12 mouse cellular contexts compared by ENCODE assay signal in the genomic region with DNA sequence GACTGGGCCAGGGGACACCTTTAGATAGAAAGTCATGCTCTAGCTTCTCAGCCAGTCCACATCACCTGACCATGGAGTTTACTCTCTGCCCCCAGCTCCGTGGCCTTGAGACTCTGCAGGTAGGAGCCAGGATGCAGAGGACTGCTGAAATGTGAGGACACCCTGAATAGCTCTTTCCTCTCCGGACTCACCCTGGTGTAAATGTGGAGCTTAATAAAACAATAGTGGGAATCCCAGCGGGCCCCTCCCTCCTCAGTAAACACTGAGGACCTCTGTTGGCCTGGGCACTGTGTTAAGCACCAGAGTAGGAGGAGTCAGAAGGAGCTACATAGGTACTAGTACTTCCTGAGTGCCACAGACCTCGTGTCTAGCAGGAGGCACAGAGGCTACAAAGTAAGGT. TPM values are rescaled to one million over a fixed set of nuclear protein-coding genes. Genes with fewer than 3 reads are reported as not detected.
DNase-seq lines count a peak whose midpoint lies in the region; ATAC-seq and TF ChIP-seq lines count a peak whose summit lies in the region.
"Had no signal": no experiment of that assay in that cellular context is flagged by ENCODE, and none has a peak within 500 bp of the region (broad histone marks: within the 10 kb centered on the region; RNA-seq: fewer than 3 reads in every experiment).

No protein-coding gene starts in this region.

- H3K9ac ChIP-seq in liver, adult 2 months (ENCODE audit: low read depth, low read length): peak overlapping the region; percentile 53; the same call in 1 of the 2 replicates
- no peak overlapping the region for H3K9ac ChIP-seq in liver, embryonic 11.5 days (ENCODE audit: low read depth, low read length)
- H3K9ac ChIP-seq in stomach, postnatal 0 days (ENCODE audit: low read length): no peak overlapping the region
- H3K9ac ChIP-seq: heart, embryonic 13.5 days; hindbrain, embryonic 14.5 days; limb, embryonic 12.5 days had no signal

- H3K9me3 ChIP-seq in embryonic facial prominence, embryonic 10.5 days: no peaks in the 10 kb centered on the region
- no peaks in the 10 kb centered on the region for H3K9me3 ChIP-seq in liver, embryonic 11.5 days (ENCODE audit: control insufficient read depth, low read length)
- H3K9me3 ChIP-seq in stomach, postnatal 0 days (ENCODE audit: control insufficient read depth, low read length): no peaks in the 10 kb centered on the region
- H3K9me3 ChIP-seq: heart, embryonic 13.5 days; limb, embryonic 12.5 days; megakaryocyte, embryonic 14.5 days had no signal

- H3K4me3 ChIP-seq in liver, adult 2 months (ENCODE audit: insufficient read depth, low read depth, low read length): no peak overlapping the region
- no peak overlapping the region for H3K4me3 ChIP-seq in embryonic facial prominence, embryonic 10.5 days
- no peak overlapping the region for H3K4me3 ChIP-seq in liver, embryonic 11.5 days (ENCODE audit: low read depth, low read length)
- H3K4me3 ChIP-seq in stomach, postnatal 0 days (ENCODE audit: low read depth, low read length): no peak overlapping the region
- H3K4me3 ChIP-seq: heart, embryonic 13.5 days; limb, embryonic 12.5 days; megakaryocyte, embryonic 14.5 days had no signal

- no peak for TF ChIP-seq EP300 in stomach, postnatal 0 days (optimal IDR thresholded peaks at IDR 0.05)

- no peak for TF ChIP-seq CTCF in liver, adult 2 months (IDR thresholded peaks at IDR 0.05; ENCODE audit: low read depth, low read length)
- no peak for TF ChIP-seq CTCF in stomach, postnatal 0 days (IDR thresholded peaks at IDR 0.05; ENCODE audit: low read depth)

- no peak overlapping the region for H3K4me2 ChIP-seq in liver, embryonic 11.5 days
- no peak overlapping the region for H3K4me2 ChIP-seq in stomach, postnatal 0 days (replicated peaks; ENCODE audit: low read depth)
- H3K4me2 ChIP-seq: heart, embryonic 13.5 days; hindbrain, embryonic 14.5 days; limb, embryonic 12.5 days had no signal

- H3K36me3 ChIP-seq in liver, adult 2 months (ENCODE audit: control insufficient read depth, insufficient read depth, low read length): peaks cover 49% of the 10 kb centered on the region
- H3K36me3 ChIP-seq in embryonic facial prominence, embryonic 10.5 days (replicated peaks): no peaks in the 10 kb centered on the region
- H3K36me3 ChIP-seq in liver, embryonic 11.5 days (ENCODE audit: control insufficient read depth, insufficient read depth, low read length): no peaks in the 10 kb centered on the region
- no peaks in the 10 kb centered on the region for H3K36me3 ChIP-seq in stomach, postnatal 0 days (ENCODE audit: control insufficient read depth, insufficient read depth, low read length)
- H3K36me3 ChIP-seq: heart, embryonic 13.5 days; limb, embryonic 12.5 days had no signal

- H3K27ac ChIP-seq in liver, adult 2 months (replicated peaks; ENCODE audit: insufficient read depth, low read depth, low read length): peak overlapping the region; percentile 71
- 0 out of 2 replicates have a peak overlapping the region, but pooled peaks have one; percentile 4 for H3K27ac ChIP-seq in embryonic facial prominence, embryonic 10.5 days (replicated peaks)
- H3K27ac ChIP-seq in liver, embryonic 11.5 days (ENCODE audit: low read depth, low read length): peak overlapping the region; percentile 33; the same call in 1 of the 2 replicates
- no peak overlapping the region; the same call in 1 of the 2 replicates for H3K27ac ChIP-seq in stomach, postnatal 0 days (replicated peaks)
- H3K27ac ChIP-seq: heart, embryonic 13.5 days; hindbrain, embryonic 14.5 days; limb, embryonic 12.5 days had no signal

- WGBS in liver, adult 2 months: 21% methylated on average over 4 of the region's 4 CpGs
- 36% methylated on average over 4 of the region's 4 CpGs for WGBS in embryonic facial prominence, embryonic 10.5 days
- 49% methylated on average over 4 of the region's 4 CpGs for WGBS in liver, embryonic 11.5 days
- WGBS in stomach, postnatal 0 days: 35% methylated on average over 4 of the region's 4 CpGs

- H3K4me1 ChIP-seq in liver, adult 2 months (ENCODE audit: control insufficient read depth, insufficient read depth, low read length): peaks cover 62% of the 10 kb centered on the region
- H3K4me1 ChIP-seq in embryonic facial prominence, embryonic 10.5 days: peaks cover 41% of the 10 kb centered on the region
- peaks cover 38% of the 10 kb centered on the region for H3K4me1 ChIP-seq in liver, embryonic 11.5 days (replicated peaks; ENCODE audit: control insufficient read depth, insufficient read depth, low read length)
- H3K4me1 ChIP-seq in stomach, postnatal 0 days (replicated peaks; ENCODE audit: control insufficient read depth, insufficient read depth): no peaks in the 10 kb centered on the region; the same call in 1 of the 2 replicates

- DNase-seq in liver, adult 2 months (ENCODE audit: extremely low read depth, low read depth, low spot score): peak; percentile 64
- no peak for DNase-seq in liver
- DNase-seq in embryonic facial prominence, embryonic 10.5 days (ENCODE audit: low spot score): no peak
- no peak for DNase-seq in liver, embryonic 11.5 days (ENCODE audit: low spot score)
- peak; percentile 28 for DNase-seq in stomach, postnatal 0 days (ENCODE audit: low spot score)
- no peak for DNase-seq in neural tube, embryonic 10.5 days (ENCODE audit: extremely low spot score, low spot score)
- DNase-seq in spleen, adult 12 weeks (ENCODE audit: low spot score): no peak

- H3K27me3 ChIP-seq in liver, adult 2 months (ENCODE audit: control insufficient read depth, insufficient read depth, low read length): no peaks in the 10 kb centered on the region
- no peaks in the 10 kb centered on the region for H3K27me3 ChIP-seq in embryonic facial prominence, embryonic 10.5 days (replicated peaks; ENCODE audit: low read depth, poor library complexity, severe bottlenecking)
- H3K27me3 ChIP-seq in liver, embryonic 11.5 days (replicated peaks; ENCODE audit: control insufficient read depth, insufficient read depth, low read length): no peaks in the 10 kb centered on the region
- no peaks in the 10 kb centered on the region for H3K27me3 ChIP-seq in stomach, postnatal 0 days (ENCODE audit: control insufficient read depth, insufficient read depth, low read length)
- H3K27me3 ChIP-seq: heart, embryonic 13.5 days; megakaryocyte, embryonic 14.5 days had no signal

- no peak for TF ChIP-seq POLR2A in liver, adult 2 months (IDR thresholded peaks at IDR 0.05; ENCODE audit: extremely low read depth, insufficient read depth, low read length)

- peaks cover 41% of the 10 kb centered on the region for H3K79me2 ChIP-seq in liver, adult 2 months (ENCODE audit: control insufficient read depth, insufficient read depth, low read length)

- 0 out of 2 replicates have a peak, but pooled peaks have one; percentile 24 for ATAC-seq in liver, embryonic 11.5 days (replicated peaks; ENCODE audit: low FRiP score)
- peak; percentile 41; the same call in 1 of the 2 replicates for ATAC-seq in stomach, postnatal 0 days (ENCODE audit: low FRiP score, low TSS enrichment)
- ATAC-seq: activated CD4-positive, CD25-positive, alpha-beta regulatory T cell, adult 4 months had no signal

RNA-seq across cellular contexts. Expression of a gene that starts 13.2 kb away (rescaled TPM):
- 447 and 506 TPM in 2 replicates for total RNA-seq in liver, adult 2 months (2014; rRNA removed)
- 322 and 338 TPM in 2 replicates for polyA plus RNA-seq in liver, adult 2 months (2012; rRNA removed)
- 8.0 and 8.7 TPM in 2 replicates for polyA plus RNA-seq in embryonic facial prominence, embryonic 10.5 days (2016; fragmentation: Nextera tagmentation; extraction: Ambion mirVana)
- polyA plus RNA-seq in liver, embryonic 11.5 days (2014; fragmentation: Nextera tagmentation; extraction: Ambion mirVana): 47.3 and 50.7 TPM in 2 replicates
- 47.4 and 47.5 TPM in 2 replicates for polyA plus RNA-seq in stomach, postnatal 0 days (2015; fragmentation: Nextera tagmentation; extraction: Ambion mirVana)

Comparison
In these comparisons a context has a peak if more than half of its experiments do, and no peak if none do; other contexts are left out.
1. DNase-seq: peak in liver, adult 2 months (single experiment) and stomach, postnatal 0 days (single experiment); none in liver (single experiment), embryonic facial prominence, embryonic 10.5 days (single experiment), liver, embryonic 11.5 days (single experiment), neural tube, embryonic 10.5 days (single experiment) and spleen, adult 12 weeks (single experiment).